Mouse (Mus musculus) yolk sac, embryonic 10.5 days (tissue): ENCODE data around the gene Orm3.

Experiments
- DNase-seq: peaks from one replicate; pipeline ENCODE4 v3.0.0-alpha.2; 2017; ENCODE audit warnings: low spot score

Orm3 gene

GRCm38 (mm10) chr4:63370897-63371296 is 14.9 kb downstream of the Orm3 start:
- no peak for DNase-seq

- DNase-seq, result peak; percentile 19
These were observed 15.9 kb downstream of the Orm3 start for GRCm38 (mm10) chr4:63371890-63372289.

- DNase-seq, result no peak
These were observed 17.4 kb downstream of the Orm3 start for GRCm38 (mm10) chr4:63373404-63373803.

GRCm38 (mm10) chr4:63374331-63374730 is 18.4 kb downstream of the Orm3 start:
- no peak for DNase-seq

GRCm38 (mm10) chr4:63375367-63375766 is 19.4 kb downstream of the Orm3 start:
- DNase-seq, result no peak

GRCm38 (mm10) chr4:63377483-63377882 is 21.5 kb downstream of the Orm3 start:
- no peak for DNase-seq

- no peak for DNase-seq
These were observed 26.9 kb downstream of the Orm3 start for GRCm38 (mm10) chr4:63382676-63383369.

GRCm38 (mm10) chr4:63383474-63383873 is 27.5 kb downstream of the Orm3 start:
- no peak for DNase-seq

GRCm38 (mm10) chr4:63384262-63384661 is 28.3 kb downstream of the Orm3 start:
- DNase-seq, result no peak

- DNase-seq, result no peak
These were observed 29.3 kb downstream of the Orm3 start for GRCm38 (mm10) chr4:63385253-63385652.

GRCm38 (mm10) chr4:63385784-63386183 is 29.8 kb downstream of the Orm3 start:
- DNase-seq, result no peak

- no peak for DNase-seq
These were observed 32.1 kb downstream of the Orm3 start for GRCm38 (mm10) chr4:63388029-63388428.

- no peak for DNase-seq
These were observed 33.3 kb downstream of the Orm3 start for GRCm38 (mm10) chr4:63389121-63389886.

- no peak for DNase-seq
These were observed 34.0 kb downstream of the Orm3 start for GRCm38 (mm10) chr4:63389887-63390528.

- DNase-seq, result no peak
These were observed 35.4 kb downstream of the Orm3 start for GRCm38 (mm10) chr4:63391322-63391721.

- DNase-seq, result no peak
These were observed 42.1 kb downstream of the Orm3 start for GRCm38 (mm10) chr4:63397981-63398537.

GRCm38 (mm10) chr4:63398854-63399609 is 43.1 kb downstream of the Orm3 start:
- DNase-seq, result no peak

GRCm38 (mm10) chr4:63399691-63400270 is 43.8 kb downstream of the Orm3 start:
- DNase-seq, result no peak

- DNase-seq, result no peak
These were observed 44.8 kb downstream of the Orm3 start for GRCm38 (mm10) chr4:63400541-63401306.

- DNase-seq, result no peak
These were observed 45.7 kb downstream of the Orm3 start for GRCm38 (mm10) chr4:63401620-63402019.

- DNase-seq, result no peak
These were observed 46.1 kb downstream of the Orm3 start for GRCm38 (mm10) chr4:63402056-63402455.
